Mouse (Mus musculus) midbrain, embryonic 13.5 days (tissue): Measurements from ENCODE around the gene Negr1. TPM values are rescaled to one million over a fixed set of nuclear protein-coding genes. Genes with fewer than 3 reads are reported as not detected.

Experiments used
- ATAC-seq: fragments of 200-750 bp; cut with Nextera tagmentation; 2 replicates; pipeline ENCODE4 v1.8.0; 2017; ENCODE audit warnings: mild to moderate bottlenecking, moderate TSS enrichment, moderate library complexity
- H3K27ac ChIP-seq: fragments of 300-500 bp; sonication (generic); 2 replicates; pipeline ENCODE4 v1.5.1; 2015; ENCODE audit warnings: inconsistent platforms, mild to moderate bottlenecking, moderate library complexity
- H3K27me3 ChIP-seq: fragments of 300-500 bp; sonication (generic); 2 replicates; pipeline ENCODE4 v1.6.1; 2015; ENCODE audit warnings: mild to moderate bottlenecking, inconsistent platforms
- H3K36me3 ChIP-seq: fragments of 300-500 bp; sonication (generic); 2 replicates; pipeline ENCODE4 v1.6.1; 2015; ENCODE audit warnings: mild to moderate bottlenecking, inconsistent platforms
- H3K4me1 ChIP-seq: fragments of 300-500 bp; sonication (generic); replicated peaks from 2 replicates; pipeline ENCODE4 v1.6.1; 2015; ENCODE audit warnings: inconsistent platforms
- H3K4me2 ChIP-seq: fragments of 300-500 bp; sonication (generic); replicated peaks from 2 replicates; pipeline ENCODE4 v1.6.1; 2015; ENCODE audit warnings: moderate library complexity, mild to moderate bottlenecking, inconsistent platforms
- H3K4me3 ChIP-seq: fragments of 300-500 bp; sonication (generic); replicated peaks from 2 replicates; pipeline ENCODE4 v1.5.1; 2015; ENCODE audit warnings: mild to moderate bottlenecking, inconsistent platforms
- H3K9ac ChIP-seq: fragments of 300-500 bp; sonication (generic); replicated peaks from 2 replicates; pipeline ENCODE4 v1.6.1; 2015; ENCODE audit warnings: mild to moderate bottlenecking, inconsistent platforms
- H3K9me3 ChIP-seq: fragments of 300-500 bp; sonication (generic); 2 replicates; pipeline ENCODE4 v1.6.1; 2016; ENCODE audit warnings: mild to moderate bottlenecking, inconsistent platforms
- WGBS: fragments of 180-500 bp; shearing (Covaris S2); methylation state at CpG from one replicate; pipeline ENCODE4 v1.1.7; 2015; 5-methylcytosine and 5-hydroxymethylcytosine counted together
- polyA plus RNA-seq: library from polyadenylated mRNA; unstranded; fragments of >200 nt; fragmentation: Nextera tagmentation; extraction: Ambion mirVana; gene quantifications from 2 replicates; pipeline ENCODE4 v1.2.1, GENCODE M21; 2015

Gene Negr1
- polyA plus RNA-seq, 1 experiment from 2014 or later: 34.1 TPM

- H3K27ac ChIP-seq: no peak overlapping the region
Observed at GRCm38 (mm10) chr3:157303430-157304116, 742.0 kb downstream of the Negr1 start.

GRCm38 (mm10) chr3:157321081-157321573 lies 759.5 kb downstream of the Negr1 start:
- H3K4me1 ChIP-seq: peaks cover 18% of the 10 kb centered on the region
- WGBS: 0% methylated on average over 1 of the region's 1 CpGs
- no peak overlapping the region for H3K9ac ChIP-seq
- no peak overlapping the region for H3K27ac ChIP-seq
- ATAC-seq: peak; percentile 86
- H3K27me3 ChIP-seq: peaks cover 75% of the 10 kb centered on the region
- H3K4me3 ChIP-seq: no peak overlapping the region
- no peaks in the 10 kb centered on the region for H3K9me3 ChIP-seq
- no peak overlapping the region for H3K4me2 ChIP-seq
- H3K36me3 ChIP-seq: no peaks in the 10 kb centered on the region

More at GRCm38 (mm10) chr3:157303430-157304116, 742.0 kb downstream of the Negr1 start:
- Histone ChIP-seq H3K4me3 (no peak overlapping the region), H3K4me2 (no peak overlapping the region), H3K9me3 (no peaks in the 10 kb centered on the region), H3K27me3 (0 out of 2 replicates have a peak, but pooled peaks cover 3% of the 10 kb centered on the region), H3K9ac (no peak overlapping the region), H3K36me3 (no peaks in the 10 kb centered on the region), H3K4me1 (no peaks in the 10 kb centered on the region)
- peak; percentile 60; the same call in 1 of the 2 replicates for ATAC-seq
- WGBS: 79% methylated on average over 4 of the region's 4 CpGs

GRCm38 (mm10) chr3:157321834-157322233 lies 760.2 kb downstream of the Negr1 start:
- Histone ChIP-seq H3K27ac (no peak overlapping the region), H3K9me3 (no peaks in the 10 kb centered on the region), H3K9ac (no peak overlapping the region), H3K27me3 (peaks cover 76% of the 10 kb centered on the region), H3K4me1 (peaks cover 18% of the 10 kb centered on the region), H3K4me3 (no peak overlapping the region), H3K36me3 (no peaks in the 10 kb centered on the region), H3K4me2 (no peak overlapping the region)
- ATAC-seq: 0 out of 2 replicates have a peak, but pooled peaks have one; percentile 34
- 3% methylated on average over 1 of the region's 1 CpGs for WGBS

GRCm38 (mm10) chr3:157334169-157334568 lies 772.6 kb downstream of the Negr1 start:
- Histone ChIP-seq H3K27me3 (peaks cover 9% of the 10 kb centered on the region), H3K36me3 (no peaks in the 10 kb centered on the region), H3K4me2 (no peak overlapping the region), H3K9ac (no peak overlapping the region), H3K27ac (no peak overlapping the region), H3K9me3 (no peaks in the 10 kb centered on the region), H3K4me1 (no peaks in the 10 kb centered on the region), H3K4me3 (no peak overlapping the region)
- ATAC-seq: no peak
- WGBS: 85% methylated on average over 1 of the region's 1 CpGs

- Histone ChIP-seq H3K4me2 (no peak overlapping the region), H3K9me3 (no peaks in the 10 kb centered on the region), H3K4me1 (peaks cover 4% of the 10 kb centered on the region; the same call in 1 of the 2 replicates), H3K27me3 (no peaks in the 10 kb centered on the region; the same call in 1 of the 2 replicates), H3K4me3 (no peak overlapping the region), H3K27ac (no peak overlapping the region), H3K36me3 (no peaks in the 10 kb centered on the region), H3K9ac (no peak overlapping the region)
- WGBS: 18% methylated on average over 2 of the region's 2 CpGs
- ATAC-seq: no peak
Observed at GRCm38 (mm10) chr3:157349480-157349879, 787.9 kb downstream of the Negr1 start.

GRCm38 (mm10) chr3:157358905-157359304 lies 797.3 kb downstream of the Negr1 start:
- H3K9me3 ChIP-seq: no peaks in the 10 kb centered on the region
- 64% methylated on average over 3 of the region's 3 CpGs for WGBS
- H3K27me3 ChIP-seq: no peaks in the 10 kb centered on the region
- no peak for ATAC-seq
- H3K4me1 ChIP-seq: no peaks in the 10 kb centered on the region
- H3K4me2 ChIP-seq: no peak overlapping the region
- no peaks in the 10 kb centered on the region for H3K36me3 ChIP-seq
- H3K9ac ChIP-seq: no peak overlapping the region
- no peak overlapping the region for H3K27ac ChIP-seq
- no peak overlapping the region for H3K4me3 ChIP-seq

GRCm38 (mm10) chr3:157359840-157360239 lies 798.2 kb downstream of the Negr1 start:
- Histone ChIP-seq H3K9ac (no peak overlapping the region), H3K27me3 (no peaks in the 10 kb centered on the region), H3K4me3 (no peak overlapping the region), H3K36me3 (no peaks in the 10 kb centered on the region), H3K4me1 (no peaks in the 10 kb centered on the region), H3K4me2 (no peak overlapping the region), H3K27ac (no peak overlapping the region), H3K9me3 (no peaks in the 10 kb centered on the region)
- 81% methylated on average over 6 of the region's 6 CpGs for WGBS
- no peak for ATAC-seq
